Mouse (Mus musculus) testis, adult 2 months (tissue): ENCODE results near the gene Trem1.

Experiments used
- CTCF ChIP-seq: fragments of 200-500 bp; IDR thresholded peaks from 2 replicates; pipeline ENCODE4 v1.5.1; 2012; ENCODE audit warnings: low read depth, mild to moderate bottlenecking, inconsistent platforms, low read length, moderate library complexity; ENCODE audit not compliant: control insufficient read depth, insufficient read depth, insufficient replicate concordance
- POLR2A ChIP-seq: fragments of 200-500 bp; IDR thresholded peaks from 2 replicates; pipeline ENCODE4 v1.6.1; 2012; ENCODE audit warnings: low read depth, mild to moderate bottlenecking, inconsistent platforms, low read length, moderate library complexity; ENCODE audit not compliant: control insufficient read depth

DNA sequence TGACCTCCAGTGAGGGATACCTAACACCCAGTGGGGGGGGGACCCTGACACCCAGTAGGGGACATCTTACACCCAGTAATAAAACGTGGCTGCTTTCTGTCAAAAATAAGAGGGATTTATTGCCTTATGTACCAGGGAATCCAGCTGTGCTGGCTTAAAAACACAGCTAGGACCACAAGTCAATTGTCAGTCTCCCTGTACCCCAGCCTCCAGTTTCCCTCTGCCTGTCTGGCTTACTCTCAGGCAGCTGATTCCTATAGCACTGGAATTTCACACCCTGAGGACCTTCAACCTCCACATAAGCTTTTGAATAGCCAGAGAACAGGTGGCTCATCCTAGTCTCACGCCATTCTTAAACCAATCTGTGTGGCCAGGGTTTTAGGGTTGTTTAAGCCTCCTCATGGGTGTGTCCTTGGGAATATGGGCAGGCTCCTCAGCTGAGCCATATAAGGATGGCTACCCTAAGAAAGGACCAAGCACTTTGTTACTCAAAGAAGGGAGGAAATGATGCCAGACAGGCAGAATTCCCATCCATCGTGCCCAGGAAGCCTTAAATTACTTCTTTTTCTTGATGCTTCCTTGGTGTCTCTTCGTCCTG, 3.3 kb downstream of the Trem1 start:
- TF ChIP-seq POLR2A (no peak), CTCF (no peak)
